Mouse (Mus musculus) macrophage (primary cell): ENCODE measurements around the gene Ephb1. TPM values are rescaled to one million over a fixed set of nuclear protein-coding genes. Genes with fewer than 3 reads are reported as not detected.

Experiments used
- H3K27ac ChIP-seq: fragments of 350-480 bp; formaldehyde crosslinking; 2 replicates; pipeline ENCODE4 v1.9.0; 2021
- H3K36me3 ChIP-seq: fragments of 350-480 bp; formaldehyde crosslinking; 2 replicates; pipeline ENCODE4 v1.9.0; 2021; ENCODE audit errors: inconsistent target
- H3K4me3 ChIP-seq: fragments of 350-480 bp; formaldehyde crosslinking; 2 replicates; pipeline ENCODE4 v1.9.0; 2021; ENCODE audit errors: inconsistent target
- H3K79me2 ChIP-seq: fragments of 350-480 bp; formaldehyde crosslinking; 2 replicates; pipeline ENCODE4 v1.9.0; 2021; ENCODE audit errors: inconsistent target
- WGBS: methylation state at CpG from one replicate; pipeline ENCODE4 v1.1.7; 2026; ENCODE audit warnings: inconsistent platforms; ENCODE audit not compliant: missing documents; 5-methylcytosine and 5-hydroxymethylcytosine counted together
- polyA plus RNA-seq: library from polyadenylated mRNA; stranded (reverse); fragments of 250-400 nt; gene quantifications from 3 replicates; pipeline ENCODE4 v1.2.4, GENCODE M21; 2018; ENCODE audit warnings: inconsistent platforms

Ephb1 gene
- polyA plus RNA-seq, 1 experiment from 2014 or later, result not detected

- Histone ChIP-seq H3K4me3 (no peak overlapping the region), H3K36me3 (no peaks in the 10 kb centered on the region), H3K27ac (no peak overlapping the region), H3K79me2 (no peaks in the 10 kb centered on the region)
- 97% methylated on average over 2 of the region's 2 CpGs for WGBS
Observed at GRCm38 (mm10) chr9:102026136-102026535, 328.4 kb downstream of the Ephb1 start.

GRCm38 (mm10) chr9:102025141-102025540 lies 329.4 kb downstream of the Ephb1 start:
- H3K36me3 ChIP-seq, result no peaks in the 10 kb centered on the region
- no peak overlapping the region for H3K27ac ChIP-seq
- no peak overlapping the region for H3K4me3 ChIP-seq
- H3K79me2 ChIP-seq, result no peaks in the 10 kb centered on the region
- WGBS, result 92% methylated on average over 6 of the region's 6 CpGs

- Histone ChIP-seq H3K4me3 (no peak overlapping the region), H3K79me2 (no peaks in the 10 kb centered on the region), H3K27ac (no peak overlapping the region), H3K36me3 (no peaks in the 10 kb centered on the region)
Observed at GRCm38 (mm10) chr9:102015516-102015915, 339.0 kb downstream of the Ephb1 start.

GRCm38 (mm10) chr9:102007706-102008105 lies 346.8 kb downstream of the Ephb1 start:
- WGBS, result 93% methylated on average over 10 of the region's 10 CpGs
- H3K27ac ChIP-seq, result no peak overlapping the region
- H3K4me3 ChIP-seq, result no peak overlapping the region
- no peaks in the 10 kb centered on the region for H3K36me3 ChIP-seq
- H3K79me2 ChIP-seq, result no peaks in the 10 kb centered on the region

GRCm38 (mm10) chr9:102006539-102006938 lies 348.0 kb downstream of the Ephb1 start:
- Histone ChIP-seq H3K79me2 (no peaks in the 10 kb centered on the region), H3K27ac (no peak overlapping the region), H3K36me3 (no peaks in the 10 kb centered on the region), H3K4me3 (no peak overlapping the region)
- WGBS, result 50% methylated on average over 2 of the region's 2 CpGs

GRCm38 (mm10) chr9:102002920-102003319 lies 351.6 kb downstream of the Ephb1 start:
- H3K4me3 ChIP-seq, result no peak overlapping the region
- H3K27ac ChIP-seq, result no peak overlapping the region
- 82% methylated on average over 5 of the region's 5 CpGs for WGBS
- H3K36me3 ChIP-seq, result no peaks in the 10 kb centered on the region
- H3K79me2 ChIP-seq, result no peaks in the 10 kb centered on the region

- H3K36me3 ChIP-seq, result no peaks in the 10 kb centered on the region
- H3K4me3 ChIP-seq, result no peak overlapping the region
- 91% methylated on average over 10 of the region's 10 CpGs for WGBS
- H3K27ac ChIP-seq, result no peak overlapping the region
- H3K79me2 ChIP-seq, result no peaks in the 10 kb centered on the region
Observed at GRCm38 (mm10) chr9:102002186-102002585, 352.3 kb downstream of the Ephb1 start.

- no peaks in the 10 kb centered on the region for H3K36me3 ChIP-seq
- no peaks in the 10 kb centered on the region for H3K79me2 ChIP-seq
- no peak overlapping the region for H3K4me3 ChIP-seq
- H3K27ac ChIP-seq, result no peak overlapping the region
- WGBS, result 89% methylated on average over 9 of the region's 11 CpGs
Observed at GRCm38 (mm10) chr9:102001633-102002165, 352.8 kb downstream of the Ephb1 start.

GRCm38 (mm10) chr9:101999690-102000089 lies 354.8 kb downstream of the Ephb1 start:
- Histone ChIP-seq H3K36me3 (no peaks in the 10 kb centered on the region), H3K27ac (no peak overlapping the region), H3K4me3 (no peak overlapping the region), H3K79me2 (no peaks in the 10 kb centered on the region)
- WGBS, result 94% methylated on average over 4 of the region's 4 CpGs

GRCm38 (mm10) chr9:101996771-101997500 lies 357.6 kb downstream of the Ephb1 start:
- no peaks in the 10 kb centered on the region for H3K36me3 ChIP-seq
- no peaks in the 10 kb centered on the region for H3K79me2 ChIP-seq
- no peak overlapping the region for H3K27ac ChIP-seq
- WGBS, result 89% methylated on average over 16 of the region's 16 CpGs
- H3K4me3 ChIP-seq, result no peak overlapping the region

GRCm38 (mm10) chr9:101996183-101996582 lies 358.3 kb downstream of the Ephb1 start:
- H3K36me3 ChIP-seq, result no peaks in the 10 kb centered on the region
- H3K4me3 ChIP-seq, result no peak overlapping the region
- no peak overlapping the region for H3K27ac ChIP-seq
- WGBS, result 77% methylated on average over 7 of the region's 7 CpGs
- H3K79me2 ChIP-seq, result no peaks in the 10 kb centered on the region

GRCm38 (mm10) chr9:101995423-101996156 lies 358.9 kb downstream of the Ephb1 start:
- Histone ChIP-seq H3K27ac (no peak overlapping the region), H3K79me2 (no peaks in the 10 kb centered on the region), H3K4me3 (no peak overlapping the region), H3K36me3 (no peaks in the 10 kb centered on the region)
- WGBS, result 82% methylated on average over 10 of the region's 10 CpGs

GRCm38 (mm10) chr9:101994086-101994485 lies 360.4 kb downstream of the Ephb1 start:
- no peaks in the 10 kb centered on the region for H3K36me3 ChIP-seq
- H3K79me2 ChIP-seq, result no peaks in the 10 kb centered on the region
- WGBS, result 84% methylated on average over 2 of the region's 2 CpGs
- H3K4me3 ChIP-seq, result no peak overlapping the region
- H3K27ac ChIP-seq, result no peak overlapping the region

- H3K27ac ChIP-seq, result no peak overlapping the region
Observed at GRCm38 (mm10) chr9:101990836-101991235, 363.7 kb downstream of the Ephb1 start.

GRCm38 (mm10) chr9:101990032-101990431 lies 364.5 kb downstream of the Ephb1 start:
- H3K4me3 ChIP-seq, result no peak overlapping the region
- no peaks in the 10 kb centered on the region for H3K36me3 ChIP-seq
- no peak overlapping the region for H3K27ac ChIP-seq
- H3K79me2 ChIP-seq, result no peaks in the 10 kb centered on the region
- 88% methylated on average over 6 of the region's 6 CpGs for WGBS

More at GRCm38 (mm10) chr9:101990836-101991235, 363.7 kb downstream of the Ephb1 start:
- Histone ChIP-seq H3K79me2 (no peaks in the 10 kb centered on the region), H3K4me3 (no peak overlapping the region), H3K36me3 (no peaks in the 10 kb centered on the region)
- 89% methylated on average over 12 of the region's 12 CpGs for WGBS
